Mouse (Mus musculus): ENCODE results near the gene Rap1b. TPM values are rescaled to one million over a fixed set of nuclear protein-coding genes. Genes with fewer than 3 reads are reported as not detected.

The Rap1b gene
- total RNA-seq, 4 experiments from 2014 or later: 52.8 to 55.2 (median 53.2) TPM

GRCm38 (mm10) chr10:117859800-117860199 lies 14.0 kb upstream of the Rap1b start:
- DNase-seq (ENCODE audit: low spot score in 2 of 2): no peak

- DNase-seq (ENCODE audit: low spot score in 2 of 2): no peak
These were observed 12.4 kb upstream of the Rap1b start for GRCm38 (mm10) chr10:117858241-117858640.

GRCm38 (mm10) chr10:117856001-117856720 lies 10.3 kb upstream of the Rap1b start:
- no peak for DNase-seq (ENCODE audit: low spot score in 2 of 2)

GRCm38 (mm10) chr10:117852648-117853192 lies 6.9 kb upstream of the Rap1b start:
- no peak for DNase-seq (ENCODE audit: low spot score in 2 of 2)

GRCm38 (mm10) chr10:117848981-117849380 lies 3.1 kb upstream of the Rap1b start:
- no peak for DNase-seq (ENCODE audit: low spot score in 2 of 2)

GRCm38 (mm10) chr10:117846796-117847195 lies 961 bp upstream of the Rap1b start:
- no peak for DNase-seq (ENCODE audit: low spot score in 2 of 2)

GRCm38 (mm10) chr10:117846260-117846632 lies 411 bp upstream of the Rap1b start:
- no peak for DNase-seq (ENCODE audit: low spot score in 2 of 2)

GRCm38 (mm10) chr10:117844782-117845596 lies 846 bp downstream of the Rap1b start:
- peak in 1 of 2 experiments; percentile 19 for DNase-seq (ENCODE audit: low spot score in 2 of 2)

- no peak for DNase-seq (ENCODE audit: low spot score in 2 of 2)
These were observed 1.6 kb downstream of the Rap1b start for GRCm38 (mm10) chr10:117844279-117844678.

- no peak for DNase-seq (ENCODE audit: low spot score in 2 of 2)
These were observed 2.1 kb downstream of the Rap1b start for GRCm38 (mm10) chr10:117843690-117844089.

- DNase-seq (ENCODE audit: low spot score in 2 of 2): no peak
These were observed 4.1 kb downstream of the Rap1b start for GRCm38 (mm10) chr10:117841765-117842164.

- DNase-seq (ENCODE audit: low spot score in 2 of 2): no peak
These were observed 5.3 kb downstream of the Rap1b start for GRCm38 (mm10) chr10:117840431-117840995.

GRCm38 (mm10) chr10:117839737-117840136 lies 6.1 kb downstream of the Rap1b start:
- DNase-seq (ENCODE audit: low spot score in 2 of 2): no peak

GRCm38 (mm10) chr10:117838924-117839323 lies 6.9 kb downstream of the Rap1b start:
- DNase-seq (ENCODE audit: low spot score in 2 of 2): no peak

GRCm38 (mm10) chr10:117836354-117836753 lies 9.5 kb downstream of the Rap1b start:
- DNase-seq (ENCODE audit: low spot score in 2 of 2): no peak

GRCm38 (mm10) chr10:117835453-117835852 lies 10.4 kb downstream of the Rap1b start:
- DNase-seq (ENCODE audit: low spot score in 2 of 2): no peak

GRCm38 (mm10) chr10:117830797-117831196 lies 15.0 kb downstream of the Rap1b start:
- no peak for DNase-seq (ENCODE audit: low spot score in 2 of 2)

GRCm38 (mm10) chr10:117829472-117830155 lies 16.2 kb downstream of the Rap1b start:
- DNase-seq (ENCODE audit: low spot score in 2 of 2): no peak

GRCm38 (mm10) chr10:117829022-117829421 lies 16.8 kb downstream of the Rap1b start:
- no peak for DNase-seq (ENCODE audit: low spot score in 2 of 2)

GRCm38 (mm10) chr10:117828536-117828935 lies 17.3 kb downstream of the Rap1b start:
- no peak for DNase-seq (ENCODE audit: low spot score in 2 of 2)

GRCm38 (mm10) chr10:117824647-117825046 lies 21.2 kb downstream of the Rap1b start:
- DNase-seq (ENCODE audit: low spot score in 2 of 2): no peak

Data from left cerebral cortex, adult 8-10 months (tissue).